Mouse (Mus musculus): ENCODE measurements around the gene Gk5.
"Not testable (repeated sequence)": the region's sequence is repeated elsewhere in the genome, so short reads cannot be mapped to it uniquely, and the experiment has no call there.

Gk5 gene

GRCm38 (mm10) chr9:96144883-96145282 is 25.7 kb downstream of the Gk5 start:
- no peak for DNase-seq (ENCODE audit: low read depth, low spot score)

- no peak for DNase-seq (ENCODE audit: low read depth, low spot score)
Measured at GRCm38 (mm10) chr9:96152801-96153200, 33.6 kb downstream of the Gk5 start.

- no peak for DNase-seq (ENCODE audit: low read depth, low spot score)
Measured at GRCm38 (mm10) chr9:96158431-96158830, 39.3 kb downstream of the Gk5 start.

- DNase-seq (ENCODE audit: low read depth, low spot score) = no peak
Measured at GRCm38 (mm10) chr9:96159047-96159446, 39.9 kb downstream of the Gk5 start.

- no peak for DNase-seq (ENCODE audit: low read depth, low spot score)
Measured at GRCm38 (mm10) chr9:96160767-96161166, 41.6 kb downstream of the Gk5 start.

GRCm38 (mm10) chr9:96162421-96162820 is 43.3 kb downstream of the Gk5 start:
- DNase-seq (ENCODE audit: low read depth, low spot score) = no peak

GRCm38 (mm10) chr9:96163443-96163842 is 44.3 kb downstream of the Gk5 start:
- no peak for DNase-seq (ENCODE audit: low read depth, low spot score)

GRCm38 (mm10) chr9:96163983-96164382 is 44.8 kb downstream of the Gk5 start:
- not testable (repeated sequence) for DNase-seq (ENCODE audit: low read depth, low spot score)

GRCm38 (mm10) chr9:96167168-96167585 is 48.0 kb downstream of the Gk5 start:
- peak; percentile 11 for DNase-seq (ENCODE audit: low read depth, low spot score)

- DNase-seq (ENCODE audit: low read depth, low spot score) = no peak
Measured at GRCm38 (mm10) chr9:96170600-96170999, 51.4 kb downstream of the Gk5 start.

GRCm38 (mm10) chr9:96184909-96185308 is 65.7 kb downstream of the Gk5 start:
- DNase-seq (ENCODE audit: low read depth, low spot score) = no peak

GRCm38 (mm10) chr9:96186701-96187100 is 67.5 kb downstream of the Gk5 start:
- no peak for DNase-seq (ENCODE audit: low read depth, low spot score)

GRCm38 (mm10) chr9:96195885-96196622 is 76.9 kb downstream of the Gk5 start, which contains the start of gene Tfdp2:
Tfdp2 (plus strand) TSS chr9:96196275.
- peak; percentile 71 for DNase-seq (ENCODE audit: low read depth, low spot score)

GRCm38 (mm10) chr9:96196636-96197181 is 77.5 kb downstream of the Gk5 start:
- no peak for DNase-seq (ENCODE audit: low read depth, low spot score)

GRCm38 (mm10) chr9:96197806-96198205 is 78.6 kb downstream of the Gk5 start:
- DNase-seq (ENCODE audit: low read depth, low spot score) = no peak

GRCm38 (mm10) chr9:96203663-96204062 is 84.5 kb downstream of the Gk5 start:
- no peak for DNase-seq (ENCODE audit: low read depth, low spot score)

- no peak for DNase-seq (ENCODE audit: low read depth, low spot score)
Measured at GRCm38 (mm10) chr9:96207428-96207827, 88.3 kb downstream of the Gk5 start.

GRCm38 (mm10) chr9:96213036-96213645 is 94.0 kb downstream of the Gk5 start:
- no peak for DNase-seq (ENCODE audit: low read depth, low spot score)

- no peak for DNase-seq (ENCODE audit: low read depth, low spot score)
Measured at GRCm38 (mm10) chr9:96214171-96214570, 95.0 kb downstream of the Gk5 start.

- DNase-seq (ENCODE audit: low read depth, low spot score) = no peak
Measured at GRCm38 (mm10) chr9:96217299-96217698, 98.1 kb downstream of the Gk5 start.

GRCm38 (mm10) chr9:96217799-96218198 is 98.6 kb downstream of the Gk5 start:
- DNase-seq (ENCODE audit: low read depth, low spot score) = no peak

- DNase-seq (ENCODE audit: low read depth, low spot score) = no peak
Measured at GRCm38 (mm10) chr9:96219114-96219669, 100.0 kb downstream of the Gk5 start.

GRCm38 (mm10) chr9:96220419-96220818 is 101.3 kb downstream of the Gk5 start:
- no peak for DNase-seq (ENCODE audit: low read depth, low spot score)
